Mouse (Mus musculus) subcutaneous adipose tissue, adult 2 months (tissue): Measurements from ENCODE around the gene Gm45062. TPM values are rescaled to one million over a fixed set of nuclear protein-coding genes. Genes with fewer than 3 reads are reported as not detected.

Experiments used
- polyA plus RNA-seq: library from polyadenylated mRNA; depleted of rRNA; stranded (reverse); fragments of >200 nt; gene quantifications from 2 replicates; pipeline ENCODE4 v1.2.3, GENCODE M21; 2012; ENCODE audit warnings: low replicate concordance; rRNA removed

Gene Gm45062
- 0.81 and 6.4 TPM in 2 replicates for polyA plus RNA-seq

GRCm38 (mm10) chr6:8259004-8259666 lies at the start of gene Gm45062, which contains the start of the genes Rpa3 and Umad1:
Gm45062 (plus strand) TSS chr6:8259450.
Rpa3 (minus strand) TSS chr6:8259173.
Umad1 (plus strand) TSS chr6:8259288.

GRCm38 (mm10) chr6:8509551-8509950 lies 250.3 kb downstream of the Gm45062 start, which contains the start of gene Glcci1:
Glcci1 (plus strand) TSS chr6:8509600.

Other genes with a start within 250 kb of the Gm45062 start
- gene Col28a1, start 66.8 kb upstream of the Gm45062 start, polyA plus RNA-seq = 0.42 and 1.6 TPM in 2 replicates
- 4.3 and 5.6 TPM in 2 replicates for gene Mios, start 50.2 kb upstream of the Gm45062 start, polyA plus RNA-seq
- gene Rpa3, start 277 bp upstream of the Gm45062 start, polyA plus RNA-seq = 4.4 and 6.5 TPM in 2 replicates
- 11.2 and 15.6 TPM in 2 replicates for gene Umad1, start 162 bp upstream of the Gm45062 start, polyA plus RNA-seq